Mouse (Mus musculus) 3134 (cell line): Measurements from ENCODE around the gene Aanat.
A peak's percentile ranks its signal among the peaks of the same experiment; 100 is the strongest.
"Not testable (repeated sequence)": the region's sequence is repeated elsewhere in the genome, so short reads cannot be mapped to it uniquely, and the experiment has no call there.

Source experiments
- DNase-seq: peaks from one replicate; pipeline ENCODE4 v3.0.0-alpha.2; 2011; ENCODE audit warnings: low spot score; ENCODE audit not compliant: insufficient read length; ENCODE audit errors: extremely low read depth

The Aanat gene

GRCm38 (mm10) chr11:116603339-116603738, 17.1 kb downstream of the Aanat start:
- DNase-seq = no peak

GRCm38 (mm10) chr11:116604097-116604496, 17.9 kb downstream of the Aanat start:
- DNase-seq = no peak

GRCm38 (mm10) chr11:116607717-116608116, 21.5 kb downstream of the Aanat start:
- DNase-seq = no peak

- no peak for DNase-seq
Measured at GRCm38 (mm10) chr11:116609965-116610630, 23.9 kb downstream of the Aanat start.

GRCm38 (mm10) chr11:116611168-116611567, 24.9 kb downstream of the Aanat start:
- not testable (repeated sequence) for DNase-seq

GRCm38 (mm10) chr11:116611883-116612282, 25.7 kb downstream of the Aanat start:
- no peak for DNase-seq

GRCm38 (mm10) chr11:116612554-116612953, 26.3 kb downstream of the Aanat start:
- DNase-seq = no peak

GRCm38 (mm10) chr11:116613234-116613633, 27.0 kb downstream of the Aanat start:
- DNase-seq = no peak

- DNase-seq = peak; percentile 68
Measured at GRCm38 (mm10) chr11:116615735-116616437, 29.7 kb downstream of the Aanat start.

- DNase-seq = no peak
Measured at GRCm38 (mm10) chr11:116616438-116617118, 30.3 kb downstream of the Aanat start.

GRCm38 (mm10) chr11:116617641-116618040, 31.4 kb downstream of the Aanat start:
- DNase-seq = peak; percentile 66

- DNase-seq = no peak
Measured at GRCm38 (mm10) chr11:116618666-116619065, 32.4 kb downstream of the Aanat start.

GRCm38 (mm10) chr11:116619156-116619555, 32.9 kb downstream of the Aanat start:
- no peak for DNase-seq

- DNase-seq = no peak
Measured at GRCm38 (mm10) chr11:116619561-116619960, 33.3 kb downstream of the Aanat start.

GRCm38 (mm10) chr11:116620073-116620472, 33.8 kb downstream of the Aanat start:
- DNase-seq = no peak

GRCm38 (mm10) chr11:116620559-116621253, 34.5 kb downstream of the Aanat start:
- DNase-seq = no peak

GRCm38 (mm10) chr11:116621258-116621704, 35.0 kb downstream of the Aanat start:
- peak; percentile 98 for DNase-seq

GRCm38 (mm10) chr11:116623281-116624124, 37.3 kb downstream of the Aanat start:
- DNase-seq = no peak

- DNase-seq = peak; percentile 94
Measured at GRCm38 (mm10) chr11:116624131-116624832, 38.0 kb downstream of the Aanat start.
